Mouse (Mus musculus) gastrocnemius, postnatal 25 days (tissue): ENCODE measurements around the gene Gm15114. TPM values are rescaled to one million over a fixed set of nuclear protein-coding genes. Genes with fewer than 3 reads are reported as not detected.
"Not testable (repeated sequence)": the region's sequence is repeated elsewhere in the genome, so short reads cannot be mapped to it uniquely, and the experiment has no call there.

Experiments
- DNase-seq: peaks from one replicate; pipeline ENCODE4 v3.0.0; 2022
- long read RNA-seq, 2 experiments: library from polyadenylated mRNA; stranded (forward); transcript quantifications; one replicate each; pipeline ENCODE4 v2.0.0; 2021
- total RNA-seq, 2 experiments: library from RNA; stranded (reverse); gene quantifications; 1 replicate in 1 of 2; 2 replicates in 1 of 2; pipeline ENCODE4 v1.2.3; 2021

Gene Gm15114
- total RNA-seq, result not detected
- long read RNA-seq, experiment 1, result 0 reads
- long read RNA-seq, experiment 2, result 0 reads

- not testable (repeated sequence) for DNase-seq
Measured at GRCm38 (mm10) chrX:148488649-148489048, at the start of gene Gm15114. Gene Gm15114, plus strand, starts transcription at chrX:148488949.

Other genes with a start within 250 kb of the Gm15114 start
- not detected for gene Gm8334, start 126.2 kb downstream of the Gm15114 start, total RNA-seq
- gene Gm15127, start 174.6 kb downstream of the Gm15114 start, total RNA-seq, result not detected